Mouse (Mus musculus) cerebellum, adult 2 months (tissue): ENCODE data around the gene Fth1.

ENCODE experiments used
- CTCF ChIP-seq: fragments of 200-500 bp; IDR thresholded peaks from 2 replicates; pipeline ENCODE4 v1.5.1; 2011; ENCODE audit warnings: low read depth, mild to moderate bottlenecking, control low read depth, low read length, moderate library complexity, borderline replicate concordance; ENCODE audit not compliant: insufficient read depth
- POLR2A ChIP-seq: fragments of 200-500 bp; IDR thresholded peaks from 2 replicates; pipeline ENCODE4 v1.6.1; 2011; ENCODE audit warnings: low read length, control low read depth, borderline replicate concordance; ENCODE audit not compliant: insufficient read depth

- no peak for TF ChIP-seq CTCF
- no peak for TF ChIP-seq POLR2A
Measured at GRCm38 (mm10) chr19:9941809-9942208, 38.6 kb upstream of the Fth1 start.
